Mouse (Mus musculus) forebrain, postnatal 0 days (tissue): ENCODE measurements at regions not wholly inside any gene's neighbourhood (a gene's known extent, or its start where the extent isn't known, plus 50 kb on each side); places are given as distances from the start of the nearest gene placed in this dataset.
A peak's percentile ranks its signal among the peaks of the same experiment; 100 is the strongest.

ENCODE experiments used
- ATAC-seq: fragments of 200-750 bp; cut with Nextera tagmentation; 2 replicates; pipeline ENCODE4 v1.8.0; 2017; ENCODE audit warnings: mild to moderate bottlenecking, moderate library complexity
- DNase-seq: peaks from one replicate; pipeline ENCODE4 v3.0.0-alpha.2; 2015
- H3K27ac ChIP-seq: fragments of 300-500 bp; sonication (generic); 2 replicates; pipeline ENCODE4 v1.5.1; 2014; ENCODE audit warnings: low read depth, mild to moderate bottlenecking, antibody characterized with exemption, low read length, moderate library complexity, mixed read lengths
- H3K27me3 ChIP-seq: fragments of 300-500 bp; sonication (generic); 2 replicates; pipeline ENCODE4 v1.6.1; 2014; ENCODE audit warnings: mild to moderate bottlenecking, low read length, mixed read lengths; ENCODE audit not compliant: insufficient read depth
- H3K36me3 ChIP-seq: fragments of 300-500 bp; sonication (generic); 2 replicates; pipeline ENCODE4 v1.6.1; 2014; ENCODE audit warnings: mild to moderate bottlenecking, moderate library complexity; ENCODE audit not compliant: insufficient read depth
- H3K4me1 ChIP-seq: fragments of 300-500 bp; sonication (generic); 2 replicates; pipeline ENCODE4 v1.6.1; 2014; ENCODE audit warnings: antibody characterized with exemption; ENCODE audit not compliant: insufficient read depth
- H3K4me2 ChIP-seq: fragments of 300-500 bp; sonication (generic); 2 replicates; pipeline ENCODE4 v1.6.1; 2014; ENCODE audit warnings: low read depth, mild to moderate bottlenecking, moderate library complexity
- H3K4me3 ChIP-seq: fragments of 300-500 bp; sonication (generic); 2 replicates; pipeline ENCODE4 v1.5.1; 2014; ENCODE audit warnings: low read depth, low read length, mixed read lengths
- H3K9ac ChIP-seq: fragments of 300-500 bp; sonication (generic); 2 replicates; pipeline ENCODE4 v1.6.1; 2014; ENCODE audit warnings: mild to moderate bottlenecking
- H3K9me3 ChIP-seq: fragments of 300-500 bp; sonication (generic); 2 replicates; pipeline ENCODE4 v1.6.1; 2016; ENCODE audit warnings: low read length
- CTCF ChIP-seq: sonication (generic); IDR thresholded peaks from 2 replicates; pipeline ENCODE4 v1.5.1; 2016; ENCODE audit warnings: antibody characterized with exemption, control low read depth, low read depth
- WGBS: fragments of 180-500 bp; shearing (Covaris S2); extraction: QIAGEN DNeasy Blood & Tissue Kit; methylation state at CpG from one replicate; pipeline ENCODE4 v1.1.7; 2014; 5-methylcytosine and 5-hydroxymethylcytosine counted together

- Histone ChIP-seq H3K36me3 (no peaks in the 10 kb centered on the region), H3K9ac (no peak overlapping the region), H3K27ac (no peak overlapping the region), H3K9me3 (no peaks in the 10 kb centered on the region), H3K4me3 (no peak overlapping the region), H3K4me2 (no peak overlapping the region), H3K27me3 (no peaks in the 10 kb centered on the region), H3K4me1 (no peaks in the 10 kb centered on the region)
- TF ChIP-seq CTCF = no peak
- no peak for DNase-seq
- 55% methylated on average over 7 of the region's 7 CpGs for WGBS
- no peak for ATAC-seq
Measured at GRCm38 (mm10) chr7:128834894-128835293, 90.2 kb downstream of the Sec23ip start.

- Histone ChIP-seq H3K4me1 (no peaks in the 10 kb centered on the region), H3K4me3 (no peak overlapping the region), H3K9me3 (no peaks in the 10 kb centered on the region), H3K36me3 (no peaks in the 10 kb centered on the region), H3K27ac (no peak overlapping the region), H3K9ac (no peak overlapping the region), H3K27me3 (no peaks in the 10 kb centered on the region), H3K4me2 (no peak overlapping the region)
- ATAC-seq (no peak), DNase-seq (no peak)
- WGBS = 82% methylated on average over 6 of the region's 6 CpGs
- TF ChIP-seq CTCF = no peak
Measured at GRCm38 (mm10) chr7:128836435-128836834, 91.7 kb downstream of the Sec23ip start.

GRCm38 (mm10) chr7:128842561-128842960, 97.8 kb downstream of the Sec23ip start:
- H3K4me2 ChIP-seq = no peak overlapping the region
- no peaks in the 10 kb centered on the region for H3K36me3 ChIP-seq
- H3K4me1 ChIP-seq = no peaks in the 10 kb centered on the region
- ATAC-seq (no peak), DNase-seq (no peak)
- no peak overlapping the region for H3K4me3 ChIP-seq
- no peaks in the 10 kb centered on the region for H3K27me3 ChIP-seq
- H3K27ac ChIP-seq = no peak overlapping the region
- WGBS = 92% methylated on average over 10 of the region's 10 CpGs
- no peaks in the 10 kb centered on the region for H3K9me3 ChIP-seq
- no peak overlapping the region for H3K9ac ChIP-seq
- TF ChIP-seq CTCF = no peak

GRCm38 (mm10) chr7:128843576-128843975, 98.8 kb downstream of the Sec23ip start:
- H3K4me1 ChIP-seq = no peaks in the 10 kb centered on the region
- H3K27ac ChIP-seq = no peak overlapping the region
- no peak overlapping the region for H3K4me3 ChIP-seq
- no peak overlapping the region for H3K9ac ChIP-seq
- 81% methylated on average over 9 of the region's 9 CpGs for WGBS
- ATAC-seq = no peak
- H3K4me2 ChIP-seq = no peak overlapping the region
- no peaks in the 10 kb centered on the region for H3K36me3 ChIP-seq
- no peak for TF ChIP-seq CTCF
- no peaks in the 10 kb centered on the region for H3K27me3 ChIP-seq
- no peak for DNase-seq
- no peaks in the 10 kb centered on the region for H3K9me3 ChIP-seq

GRCm38 (mm10) chr7:128849261-128849660, 104.5 kb downstream of the Sec23ip start:
- 4% methylated on average over 3 of the region's 3 CpGs for WGBS
- Histone ChIP-seq H3K36me3 (no peaks in the 10 kb centered on the region), H3K9me3 (no peaks in the 10 kb centered on the region), H3K4me3 (no peak overlapping the region), H3K4me1 (no peaks in the 10 kb centered on the region), H3K27ac (no peak overlapping the region), H3K27me3 (no peaks in the 10 kb centered on the region), H3K9ac (no peak overlapping the region), H3K4me2 (no peak overlapping the region)
- DNase-seq (no peak), ATAC-seq (no peak)
- TF ChIP-seq CTCF = no peak

- peak; percentile 63 for ATAC-seq
Measured at GRCm38 (mm10) chr7:128854193-128854592, 109.5 kb downstream of the Sec23ip start.

GRCm38 (mm10) chr7:128854690-128855343, 110.1 kb downstream of the Sec23ip start:
- WGBS = 44% methylated on average over 18 of the region's 18 CpGs
- Histone ChIP-seq H3K27me3 (no peaks in the 10 kb centered on the region), H3K4me2 (peak overlapping the region; percentile 6; the same call in 1 of the 2 replicates), H3K36me3 (no peaks in the 10 kb centered on the region), H3K9ac (no peak overlapping the region), H3K27ac (no peak overlapping the region), H3K9me3 (no peaks in the 10 kb centered on the region), H3K4me3 (no peak overlapping the region), H3K4me1 (no peaks in the 10 kb centered on the region)
- TF ChIP-seq CTCF = no peak
- peak; percentile 78 for ATAC-seq
- DNase-seq = peak; percentile 70

More at GRCm38 (mm10) chr7:128854193-128854592, 109.5 kb downstream of the Sec23ip start:
- Histone ChIP-seq H3K4me2 (peak overlapping the region; percentile 6; the same call in 1 of the 2 replicates), H3K27ac (no peak overlapping the region), H3K4me3 (no peak overlapping the region), H3K9ac (no peak overlapping the region), H3K36me3 (no peaks in the 10 kb centered on the region), H3K9me3 (no peaks in the 10 kb centered on the region), H3K4me1 (no peaks in the 10 kb centered on the region), H3K27me3 (no peaks in the 10 kb centered on the region)
- no peak for TF ChIP-seq CTCF
- DNase-seq = no peak
- 36% methylated on average over 4 of the region's 4 CpGs for WGBS
